Mouse (Mus musculus) limb, embryonic 11.5 days (tissue): ENCODE measurements around the gene Vps37b. TPM values are rescaled to one million over a fixed set of nuclear protein-coding genes. Genes with fewer than 3 reads are reported as not detected.

Experiments used
- ATAC-seq: fragments of 200-750 bp; cut with Nextera tagmentation; 2 replicates; pipeline ENCODE4 v1.8.0; 2017; ENCODE audit warnings: low read depth; ENCODE audit not compliant: insufficient number of reproducible peaks, low FRiP score, low TSS enrichment
- DNase-seq: peaks from one replicate; pipeline ENCODE4 v3.0.0-alpha.2; 2015; ENCODE audit warnings: low spot score
- H3K27ac ChIP-seq: fragments of 300-500 bp; sonication (generic); replicated peaks from 2 replicates; pipeline ENCODE4 v1.5.1; 2014; ENCODE audit warnings: low read depth, mild to moderate bottlenecking, low read length
- H3K27me3 ChIP-seq: fragments of 300-500 bp; sonication (generic); 2 replicates; pipeline ENCODE4 v1.6.1; 2014; ENCODE audit warnings: mild to moderate bottlenecking, low read length, mixed read lengths; ENCODE audit not compliant: control insufficient read depth, insufficient read depth
- H3K36me3 ChIP-seq: fragments of 300-500 bp; sonication (generic); 2 replicates; pipeline ENCODE4 v1.6.1; 2014; ENCODE audit warnings: mild to moderate bottlenecking, low read length, moderate library complexity, mixed read lengths; ENCODE audit not compliant: control insufficient read depth, insufficient read depth
- H3K4me1 ChIP-seq: fragments of 300-500 bp; sonication (generic); 2 replicates; pipeline ENCODE4 v1.6.1; 2014; ENCODE audit warnings: low read length, mixed read lengths; ENCODE audit not compliant: control insufficient read depth, insufficient read depth
- H3K4me2 ChIP-seq: fragments of 300-500 bp; sonication (generic); 2 replicates; pipeline ENCODE4 v1.6.1; 2014; ENCODE audit warnings: low read depth, mild to moderate bottlenecking, moderate library complexity; ENCODE audit not compliant: severe bottlenecking
- H3K4me3 ChIP-seq: fragments of 300-500 bp; sonication (generic); 2 replicates; pipeline ENCODE4 v1.5.1; 2014; ENCODE audit warnings: low read depth, low read length
- H3K9ac ChIP-seq: fragments of 300-500 bp; sonication (generic); 2 replicates; pipeline ENCODE4 v1.6.1; 2014; ENCODE audit warnings: mild to moderate bottlenecking, low read length
- H3K9me3 ChIP-seq: fragments of 300-500 bp; sonication (generic); 2 replicates; pipeline ENCODE4 v1.6.1; 2016; ENCODE audit warnings: low read length; ENCODE audit not compliant: control insufficient read depth
- WGBS: fragments of 180-500 bp; shearing (Covaris S2); extraction: QIAGEN DNeasy Blood & Tissue Kit; methylation state at CpG from one replicate; pipeline ENCODE4 v1.1.7; 2014; 5-methylcytosine and 5-hydroxymethylcytosine counted together
- polyA plus RNA-seq: library from polyadenylated mRNA; unstranded; fragments of >200 nt; fragmentation: Nextera tagmentation; extraction: Ambion mirVana; gene quantifications from 2 replicates; pipeline ENCODE4 v1.2.1, GENCODE M21; 2014

Gene Vps37b
- polyA plus RNA-seq, 1 experiment from 2014 or later = 32.8 TPM

DNA sequence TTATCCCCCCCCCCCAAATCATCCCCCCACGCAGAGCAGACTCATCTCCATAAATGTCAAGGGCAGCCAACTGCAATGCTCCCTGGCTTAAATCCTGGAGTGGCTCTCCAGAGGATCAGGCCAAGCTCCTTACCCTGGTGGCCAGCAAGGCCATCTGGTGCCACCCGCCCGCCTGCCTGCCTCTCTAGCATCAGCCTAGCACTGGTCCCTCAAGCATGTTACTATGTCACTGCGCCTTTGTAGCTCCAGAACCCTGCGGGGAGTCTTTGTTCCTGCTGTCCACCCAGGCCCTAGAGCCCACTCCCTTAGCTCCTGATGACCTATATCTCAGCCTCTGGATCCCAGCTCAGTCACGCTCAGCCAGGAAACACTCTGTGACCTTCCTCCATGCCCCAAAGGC is 7.4 kb downstream of the Vps37b start:
- H3K9me3 ChIP-seq = no peaks in the 10 kb centered on the region
- H3K9ac ChIP-seq = no peak overlapping the region
- ATAC-seq (no peak), DNase-seq (no peak)
- no peaks in the 10 kb centered on the region for H3K27me3 ChIP-seq
- no peak overlapping the region for H3K4me3 ChIP-seq
- no peak overlapping the region for H3K4me2 ChIP-seq
- H3K36me3 ChIP-seq = 0 out of 2 replicates have a peak, but pooled peaks cover 4% of the 10 kb centered on the region
- no peak overlapping the region for H3K27ac ChIP-seq
- WGBS = 83% methylated on average over 6 of the region's 6 CpGs
- H3K4me1 ChIP-seq = peaks cover 6% of the 10 kb centered on the region; the same call in 1 of the 2 replicates

DNA sequence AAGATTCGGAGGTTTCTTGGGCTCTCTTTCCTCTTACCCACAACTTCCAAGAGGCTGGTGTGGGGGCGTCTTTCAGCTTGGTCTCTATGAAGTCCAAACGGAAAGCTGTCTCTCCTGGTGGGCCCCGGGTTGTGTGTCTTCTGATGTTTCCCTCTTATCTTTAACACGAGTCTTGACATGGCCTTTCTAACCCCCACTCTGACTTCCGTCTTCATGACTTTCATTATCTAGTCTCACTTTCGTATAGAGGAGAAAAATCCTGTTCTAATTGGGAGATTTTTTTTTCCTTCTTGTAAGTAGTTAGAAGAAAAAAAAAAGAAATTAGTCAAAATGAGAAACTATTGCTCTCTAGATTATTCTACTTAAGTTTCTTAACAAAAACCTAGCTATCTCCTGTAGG is 9.7 kb downstream of the Vps37b start:
- H3K4me1 ChIP-seq = 0 out of 2 replicates have a peak, but pooled peaks cover 3% of the 10 kb centered on the region
- no peaks in the 10 kb centered on the region for H3K27me3 ChIP-seq
- H3K9me3 ChIP-seq = no peaks in the 10 kb centered on the region
- H3K27ac ChIP-seq = no peak overlapping the region
- no peak for DNase-seq
- ATAC-seq = no peak
- peaks cover 2% of the 10 kb centered on the region; the same call in 1 of the 2 replicates for H3K36me3 ChIP-seq
- no peak overlapping the region for H3K4me2 ChIP-seq
- H3K4me3 ChIP-seq = no peak overlapping the region
- H3K9ac ChIP-seq = no peak overlapping the region
- 79% methylated on average over 7 of the region's 7 CpGs for WGBS

DNA sequence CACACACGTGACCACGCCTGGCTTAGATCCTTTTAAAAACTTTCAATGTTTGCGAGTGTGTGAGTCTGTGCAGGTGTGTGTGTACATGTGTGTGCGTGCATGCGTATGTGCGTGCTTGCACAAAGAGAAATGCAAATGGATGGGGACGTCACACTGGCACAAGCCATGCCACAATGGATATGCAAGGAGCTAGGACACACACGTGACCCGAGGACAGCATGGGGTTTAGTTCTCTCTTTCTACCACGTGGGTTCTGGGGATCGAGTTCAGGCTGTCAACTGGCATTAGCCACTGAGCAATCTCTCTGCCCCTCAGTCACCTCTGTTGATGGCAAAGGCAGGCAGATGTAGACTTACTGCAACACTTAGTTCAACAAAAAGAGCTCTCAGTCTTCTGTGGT is 10.4 kb downstream of the Vps37b start:
- Histone ChIP-seq H3K9me3 (no peaks in the 10 kb centered on the region), H3K4me3 (no peak overlapping the region), H3K36me3 (peaks cover 2% of the 10 kb centered on the region; the same call in 1 of the 2 replicates), H3K9ac (no peak overlapping the region), H3K4me1 (0 out of 2 replicates have a peak, but pooled peaks cover 3% of the 10 kb centered on the region), H3K27me3 (no peaks in the 10 kb centered on the region), H3K4me2 (no peak overlapping the region; the same call in 1 of the 2 replicates), H3K27ac (no peak overlapping the region)
- 89% methylated on average over 11 of the region's 11 CpGs for WGBS
- ATAC-seq (no peak), DNase-seq (no peak)

DNA sequence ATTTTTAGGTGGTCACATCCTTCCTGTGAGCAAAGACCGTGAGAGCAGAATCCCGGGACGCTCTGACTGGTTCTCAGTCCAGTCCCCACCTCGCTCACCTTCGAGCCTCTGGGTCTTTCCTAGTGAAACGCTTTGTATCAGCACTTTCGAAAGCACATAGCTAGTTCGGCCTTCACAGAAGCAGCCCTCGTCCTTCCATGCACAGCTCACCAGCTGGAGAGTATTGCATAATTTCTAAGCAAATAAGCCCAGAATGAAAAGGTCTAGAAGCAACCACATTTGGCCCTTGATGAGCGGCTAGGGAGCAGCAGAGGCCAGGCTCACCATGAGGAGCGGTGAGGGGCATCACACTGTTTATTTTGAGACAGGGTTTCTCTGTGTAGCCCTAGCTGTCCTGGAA is 10.9 kb downstream of the Vps37b start:
- no peak for ATAC-seq
- no peak overlapping the region for H3K4me3 ChIP-seq
- no peak overlapping the region for H3K9ac ChIP-seq
- H3K36me3 ChIP-seq = peaks cover 2% of the 10 kb centered on the region; the same call in 1 of the 2 replicates
- no peaks in the 10 kb centered on the region for H3K27me3 ChIP-seq
- no peak overlapping the region for H3K27ac ChIP-seq
- no peak overlapping the region for H3K4me2 ChIP-seq
- 93% methylated on average over 11 of the region's 11 CpGs for WGBS
- H3K4me1 ChIP-seq = 0 out of 2 replicates have a peak, but pooled peaks cover 3% of the 10 kb centered on the region
- DNase-seq = no peak
- no peaks in the 10 kb centered on the region for H3K9me3 ChIP-seq

DNA sequence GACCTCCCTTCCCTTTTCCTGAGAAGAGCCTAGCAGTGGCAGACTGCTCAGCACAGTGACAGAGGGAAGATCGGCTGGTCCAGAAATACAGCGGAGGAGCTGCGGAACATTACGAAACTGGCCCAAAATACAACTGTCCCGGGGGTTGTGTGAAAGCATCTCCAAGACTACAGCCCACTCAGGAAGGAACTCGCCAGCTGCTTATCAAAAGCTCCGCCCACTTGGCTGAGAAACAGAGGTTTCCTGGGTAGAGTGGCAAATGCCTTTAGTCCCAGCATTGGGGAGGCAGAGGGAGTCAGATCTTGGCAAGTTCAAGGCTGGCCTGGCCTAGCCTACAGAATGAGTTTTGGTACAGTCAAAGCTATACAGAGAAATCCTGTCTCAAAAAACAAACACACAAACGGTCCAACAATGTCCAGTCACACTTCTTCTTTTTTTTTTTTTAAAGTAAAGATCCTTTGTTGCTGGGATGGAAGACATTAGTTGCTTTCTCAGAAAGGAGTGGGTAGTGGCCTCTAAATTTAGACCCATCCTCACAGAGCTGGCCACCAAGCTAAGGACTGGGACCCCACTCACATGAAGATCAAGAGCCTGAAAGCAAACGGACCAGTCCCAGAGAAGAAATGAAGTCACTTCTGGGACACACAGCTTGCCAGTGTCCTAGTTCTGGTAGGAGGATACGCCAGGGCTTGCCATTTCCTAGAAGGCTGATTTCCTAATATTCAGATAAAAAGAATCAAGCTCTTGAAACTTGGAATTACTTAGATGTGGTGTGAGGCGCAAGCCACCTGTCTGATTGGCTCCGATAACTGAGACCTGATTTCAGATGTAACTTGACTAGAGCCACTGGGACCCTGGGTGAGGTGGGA is 12.5 kb downstream of the Vps37b start:
- ATAC-seq (no peak), DNase-seq (no peak)
- WGBS = 84% methylated on average over 12 of the region's 12 CpGs
- Histone ChIP-seq H3K9ac (no peak overlapping the region), H3K4me2 (no peak overlapping the region), H3K36me3 (no peaks in the 10 kb centered on the region; the same call in 1 of the 2 replicates), H3K27me3 (no peaks in the 10 kb centered on the region), H3K4me3 (no peak overlapping the region), H3K9me3 (no peaks in the 10 kb centered on the region), H3K27ac (no peak overlapping the region), H3K4me1 (0 out of 2 replicates have a peak, but pooled peaks cover 3% of the 10 kb centered on the region)

DNA sequence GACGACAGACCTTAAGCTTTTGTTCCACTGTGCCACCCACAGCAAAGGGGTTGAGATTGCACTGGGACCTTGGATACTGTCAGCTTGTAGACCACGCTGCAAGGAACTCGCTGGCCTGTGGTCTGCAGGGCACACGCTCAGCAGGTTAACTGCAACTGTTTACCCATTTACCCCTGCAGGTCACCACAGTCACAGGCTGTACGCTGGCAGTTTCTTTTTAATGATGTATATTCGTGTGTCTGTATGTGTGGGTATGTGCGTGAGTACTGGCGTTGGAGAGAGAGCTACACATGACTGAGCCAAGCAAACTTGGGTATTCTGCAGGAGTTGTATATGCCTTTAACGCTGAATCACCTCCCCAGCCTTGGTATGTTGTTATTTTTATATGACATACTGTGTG is 13.4 kb downstream of the Vps37b start:
- Histone ChIP-seq H3K4me1 (peaks cover 4% of the 10 kb centered on the region; the same call in 1 of the 2 replicates), H3K36me3 (no peaks in the 10 kb centered on the region; the same call in 1 of the 2 replicates)

DNA sequence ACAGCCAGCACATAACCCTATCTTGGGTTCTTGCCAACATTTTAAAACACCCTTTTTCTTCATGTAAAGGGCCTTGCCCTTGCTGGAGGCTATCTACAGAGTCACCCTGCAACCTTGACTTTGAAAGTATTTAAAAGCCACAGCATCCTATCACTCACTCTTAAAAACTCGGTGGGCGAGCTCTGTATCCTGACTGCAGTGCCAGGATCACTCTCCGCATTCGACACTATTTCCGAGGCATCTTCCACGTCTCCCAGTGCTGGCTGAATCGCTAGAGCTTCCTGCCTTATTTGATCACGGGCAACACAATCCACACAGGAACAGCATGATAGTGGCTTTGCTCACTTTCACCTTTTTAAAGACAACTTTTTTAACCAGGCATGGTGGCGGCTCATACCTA is 14.1 kb downstream of the Vps37b start:
- no peak overlapping the region for H3K4me3 ChIP-seq
- H3K4me1 ChIP-seq = peaks cover 4% of the 10 kb centered on the region
- H3K27ac ChIP-seq = no peak overlapping the region
- DNase-seq (no peak), ATAC-seq (no peak)
- no peaks in the 10 kb centered on the region; the same call in 1 of the 2 replicates for H3K36me3 ChIP-seq
- no peaks in the 10 kb centered on the region for H3K27me3 ChIP-seq
- H3K9me3 ChIP-seq = no peaks in the 10 kb centered on the region
- H3K9ac ChIP-seq = no peak overlapping the region
- no peak overlapping the region for H3K4me2 ChIP-seq
- WGBS = 88% methylated on average over 9 of the region's 9 CpGs

More for the DNA sequence above, 13.4 kb downstream of the Vps37b start:
- ATAC-seq (no peak), DNase-seq (no peak)
- H3K4me2 ChIP-seq = no peak overlapping the region
- 84% methylated on average over 9 of the region's 9 CpGs for WGBS
- H3K27me3 ChIP-seq = no peaks in the 10 kb centered on the region
- H3K9ac ChIP-seq = no peak overlapping the region
- H3K4me3 ChIP-seq = no peak overlapping the region
- no peaks in the 10 kb centered on the region for H3K9me3 ChIP-seq
- no peak overlapping the region for H3K27ac ChIP-seq

DNA sequence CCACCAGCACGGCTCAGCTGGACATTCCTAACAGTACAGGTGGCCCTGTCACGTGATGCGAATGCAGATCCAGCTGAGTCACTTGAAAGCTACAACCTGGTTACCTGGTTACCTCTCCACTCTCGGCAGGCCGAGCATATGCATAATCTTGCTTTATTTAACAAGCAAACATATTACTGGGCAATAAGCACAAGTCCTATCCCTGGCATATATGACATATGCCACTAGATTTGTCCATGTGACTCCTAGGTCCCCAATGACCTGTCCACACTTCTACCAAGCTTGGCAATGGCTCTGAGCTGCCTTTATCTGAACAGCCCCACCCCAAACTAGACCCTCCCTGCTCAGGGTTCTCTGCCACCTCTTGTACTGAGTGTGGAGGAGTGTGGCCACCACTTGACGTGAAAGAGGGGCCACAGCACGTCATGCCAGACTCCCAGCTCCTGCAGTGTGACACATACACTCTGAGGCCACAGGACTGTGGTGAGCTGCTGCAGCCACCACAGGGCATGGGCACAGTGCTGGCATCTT is 15.7 kb downstream of the Vps37b start:
- 91% methylated on average over 7 of the region's 7 CpGs for WGBS
- Histone ChIP-seq H3K9me3 (no peaks in the 10 kb centered on the region), H3K27ac (no peak overlapping the region), H3K9ac (no peak overlapping the region), H3K4me2 (no peak overlapping the region), H3K4me1 (peaks cover 18% of the 10 kb centered on the region), H3K27me3 (no peaks in the 10 kb centered on the region), H3K4me3 (no peak overlapping the region), H3K36me3 (no peaks in the 10 kb centered on the region; the same call in 1 of the 2 replicates)
- ATAC-seq = no peak
- no peak for DNase-seq
